In genomic region chr2:145884036-145884912, GRCm38 (mm10) we compare ENCODE assay signal across 8 mouse cellular contexts. TPM values are rescaled to one million over a fixed set of nuclear protein-coding genes. Genes with fewer than 3 reads are reported as not detected.
DNase-seq lines count a peak whose midpoint lies in the region; ATAC-seq and TF ChIP-seq lines count a peak whose summit lies in the region.

No protein-coding gene starts in this region.

- no peaks in the 10 kb centered on the region for H3K36me3 ChIP-seq in embryonic facial prominence, embryonic 11.5 days (replicated peaks; ENCODE audit: control insufficient read depth, insufficient read depth, low read depth, low read length)
- H3K36me3 ChIP-seq in neural tube, embryonic 13.5 days, result peaks cover 19% of the 10 kb centered on the region

- peak overlapping the region; percentile 19 for H3K9ac ChIP-seq in embryonic facial prominence, embryonic 11.5 days (replicated peaks; ENCODE audit: low read length)
- no peak overlapping the region for H3K9ac ChIP-seq in neural tube, embryonic 13.5 days

- H3K27ac ChIP-seq in layer of hippocampus, adult 2 months, result peak overlapping the region; percentile 53
- H3K27ac ChIP-seq in embryonic facial prominence, embryonic 11.5 days (replicated peaks; ENCODE audit: low read depth, low read length), result peak overlapping the region; percentile 83
- peak overlapping the region; percentile 42 for H3K27ac ChIP-seq in neural tube, embryonic 13.5 days (replicated peaks)

- ATAC-seq in embryonic facial prominence, embryonic 11.5 days (replicated peaks; ENCODE audit: insufficient number of reproducible peaks, low FRiP score, low TSS enrichment, low read depth), result no peak
- ATAC-seq in neural tube, embryonic 13.5 days (ENCODE audit: low read depth), result no peak

- 20% methylated on average over 17 of the region's 17 CpGs for WGBS in embryonic facial prominence, embryonic 11.5 days
- 50% methylated on average over 17 of the region's 17 CpGs for WGBS in neural tube, embryonic 13.5 days

- TF ChIP-seq CTCF in layer of hippocampus, adult 2 months (conservative IDR thresholded peaks at IDR 0.05), result no peak

- H3K4me3 ChIP-seq in layer of hippocampus, adult 2 months, result no peak overlapping the region
- H3K4me3 ChIP-seq in embryonic facial prominence, embryonic 11.5 days (ENCODE audit: low read depth, low read length), result no peak overlapping the region
- H3K4me3 ChIP-seq in neural tube, embryonic 13.5 days, result no peak overlapping the region

- no peak for DNase-seq in layer of hippocampus, adult 2 months (ENCODE audit: low spot score in 2 of 2)
- no peak for DNase-seq in layer of hippocampus, adult 9-10 months (ENCODE audit: low spot score)
- DNase-seq in embryonic facial prominence, embryonic 11.5 days (ENCODE audit: low spot score), result peak; percentile 66
- DNase-seq in kidney, adult 9 months, result peak; percentile 70
- DNase-seq in spleen, adult 12 weeks (ENCODE audit: low spot score), result no peak
- no peak for DNase-seq in layer of hippocampus, postnatal 36 days
- DNase-seq in cerebellum, adult 8-10 months, result no peak

- no peaks in the 10 kb centered on the region for H3K27me3 ChIP-seq in embryonic facial prominence, embryonic 11.5 days (ENCODE audit: control insufficient read depth, insufficient read depth, low read length)
- H3K27me3 ChIP-seq in neural tube, embryonic 13.5 days, result no peaks in the 10 kb centered on the region

- no peaks in the 10 kb centered on the region for H3K9me3 ChIP-seq in embryonic facial prominence, embryonic 11.5 days (replicated peaks; ENCODE audit: control insufficient read depth, low read length)
- no peaks in the 10 kb centered on the region for H3K9me3 ChIP-seq in neural tube, embryonic 13.5 days

- no peaks in the 10 kb centered on the region; the same call in 1 of the 2 replicates for H3K4me1 ChIP-seq in embryonic facial prominence, embryonic 11.5 days (ENCODE audit: control insufficient read depth, insufficient read depth, low read length)
- H3K4me1 ChIP-seq in neural tube, embryonic 13.5 days (replicated peaks), result peaks cover 21% of the 10 kb centered on the region; the same call in 1 of the 2 replicates

- H3K4me2 ChIP-seq in embryonic facial prominence, embryonic 11.5 days (ENCODE audit: low read depth, low read length), result no peak overlapping the region
- no peak overlapping the region for H3K4me2 ChIP-seq in neural tube, embryonic 13.5 days

RNA-seq across cellular contexts. Expression of gene Naa20, which starts 17.6 kb away (rescaled TPM):
- 10 to 100 TPM; 64.5 to 66.8 TPM for total RNA-seq in layer of hippocampus, adult 2 months (2021)
- 178 and 190 TPM in 2 replicates for polyA plus RNA-seq in embryonic facial prominence, embryonic 11.5 days (2014; fragmentation: Nextera tagmentation; extraction: Ambion mirVana)
- polyA plus RNA-seq in neural tube, embryonic 13.5 days (2015; fragmentation: Nextera tagmentation; extraction: Ambion mirVana), result 127 and 135 TPM in 2 replicates
- total RNA-seq in layer of hippocampus, postnatal 36 days (2021), result 10 to 100 TPM; 66.0 to 70.9 TPM

RNA-seq across cellular contexts. Expression of gene Cfap61, which starts 50.3 kb away (rescaled TPM):
- total RNA-seq in layer of hippocampus, adult 2 months (2021), result 1 to 10 TPM; 2.0 to 2.2 TPM
- 0.38 and 1.3 TPM in 2 replicates for polyA plus RNA-seq in embryonic facial prominence, embryonic 11.5 days (2014; fragmentation: Nextera tagmentation; extraction: Ambion mirVana)
- 2.2 and 4.7 TPM in 2 replicates for polyA plus RNA-seq in neural tube, embryonic 13.5 days (2015; fragmentation: Nextera tagmentation; extraction: Ambion mirVana)
- 1 to 10 TPM; 1.7 to 2.0 TPM for total RNA-seq in layer of hippocampus, postnatal 36 days (2021)

RNA-seq across cellular contexts. Expression of gene Crnkl1, which starts 50.5 kb away (rescaled TPM):
- total RNA-seq in layer of hippocampus, adult 2 months (2021), result 10 to 100 TPM; 19.8 to 21.6 TPM
- polyA plus RNA-seq in embryonic facial prominence, embryonic 11.5 days (2014; fragmentation: Nextera tagmentation; extraction: Ambion mirVana), result 49.2 and 50.6 TPM in 2 replicates
- polyA plus RNA-seq in neural tube, embryonic 13.5 days (2015; fragmentation: Nextera tagmentation; extraction: Ambion mirVana), result 26.2 and 27.8 TPM in 2 replicates
- total RNA-seq in layer of hippocampus, postnatal 36 days (2021), result 10 to 100 TPM; 19.2 to 21.5 TPM

Comparison
In these comparisons a context has a peak if more than half of its experiments do, and no peak if none do; other contexts are left out.
1. DNase-seq: peak in embryonic facial prominence, embryonic 11.5 days (single experiment) and kidney, adult 9 months (single experiment); none in layer of hippocampus, adult 2 months (0 of 2), layer of hippocampus, adult 9-10 months (single experiment), spleen, adult 12 weeks (single experiment), layer of hippocampus, postnatal 36 days (0 of 2) and cerebellum, adult 8-10 months (single experiment).
2. Peak in every context shown above with its lines, with median percentiles within 50 percentile points of each other: H3K27ac ChIP-seq.